Mouse (Mus musculus) retina, embryonic 14.5 days (tissue): ENCODE measurements at regions not wholly inside any gene's neighbourhood (a gene's known extent, or its start where the extent isn't known, plus 50 kb on each side); places are given as distances from the start of the nearest gene placed in this dataset.
A peak's percentile ranks its signal among the peaks of the same experiment; 100 is the strongest.

Experiments
- DNase-seq: peaks from one replicate; pipeline ENCODE4 v3.0.0-alpha.2; 2015; ENCODE audit warnings: low spot score

DNA sequence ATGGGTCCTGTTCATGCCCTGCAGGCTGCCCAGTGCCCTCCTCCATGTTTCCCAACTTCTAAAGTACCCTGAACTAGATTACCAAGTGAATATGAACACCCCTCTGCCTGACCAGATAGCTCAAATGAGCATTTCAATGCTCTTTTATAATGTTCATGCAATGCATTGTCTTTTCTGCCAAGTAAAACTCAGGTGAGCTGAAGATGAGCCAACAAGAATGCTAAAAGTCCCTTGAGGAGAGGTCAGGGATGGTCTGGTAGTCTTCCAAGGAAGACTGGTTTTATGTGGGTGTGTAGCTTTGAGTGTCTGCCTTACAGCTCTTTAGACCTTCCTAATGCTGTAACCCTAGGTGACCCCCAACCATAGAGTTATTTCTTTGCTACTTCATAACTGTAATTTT, 58.0 kb upstream of the Abca12 start:
- no peak for DNase-seq

DNA sequence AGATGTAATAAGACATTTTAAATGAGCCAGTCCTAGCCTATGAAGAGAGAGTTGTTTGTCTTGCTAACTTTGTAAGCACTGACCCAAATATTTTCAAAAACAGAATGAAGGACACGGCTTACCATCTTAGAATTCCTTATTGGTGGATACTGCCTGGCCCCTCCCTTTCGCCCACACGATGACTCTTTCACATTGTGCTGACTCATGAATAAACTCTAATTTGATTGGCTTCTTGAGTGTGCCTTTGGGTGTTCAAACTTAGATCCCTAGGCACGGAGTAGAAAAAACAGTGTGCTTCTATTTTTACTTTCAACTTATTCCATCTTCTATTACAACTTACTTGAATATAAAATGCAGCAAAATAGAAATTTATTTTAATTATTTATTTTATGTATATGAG, 68.4 kb upstream of the Abca12 start:
- no peak for DNase-seq

DNA sequence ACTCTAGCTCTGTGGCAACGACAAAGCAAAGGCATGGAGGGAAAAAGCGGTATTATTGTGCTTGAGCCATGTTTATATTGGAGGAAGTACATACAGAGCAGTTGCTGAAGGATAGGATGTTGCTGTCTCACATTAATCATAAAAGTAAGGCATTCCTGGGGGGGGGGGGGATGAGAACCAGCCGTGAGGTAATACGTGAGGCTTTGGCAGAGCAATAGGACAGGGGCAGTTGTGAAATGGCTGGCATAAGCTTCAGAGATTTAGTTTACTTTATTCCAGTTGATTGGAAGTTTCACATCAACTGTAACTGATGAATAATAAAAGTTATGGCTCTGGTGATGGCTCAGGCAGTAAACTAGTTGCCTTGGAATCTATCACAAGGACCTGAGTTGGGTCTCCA, 62.4 kb upstream of the Atic start:
- no peak for DNase-seq

DNA sequence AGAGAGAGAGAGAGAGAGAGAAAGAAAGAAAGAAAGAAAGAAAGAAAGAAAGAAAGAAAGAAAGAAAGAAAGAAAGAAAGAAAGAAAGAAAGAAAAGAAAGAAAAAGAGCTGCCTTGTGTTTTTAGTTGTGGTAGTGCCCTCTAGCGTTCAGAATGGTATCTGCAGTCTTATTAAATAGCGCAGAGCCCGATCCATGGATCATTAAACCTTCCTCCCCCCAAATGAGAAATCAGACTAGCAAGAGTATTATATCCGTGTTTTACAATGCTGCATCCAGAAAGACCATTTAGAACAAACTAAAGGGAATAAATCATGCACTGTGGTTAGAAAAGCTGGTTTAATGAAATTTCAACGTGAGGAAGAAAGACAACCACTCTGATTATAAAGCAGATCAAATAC, 51.1 kb upstream of the Atic start:
- DNase-seq = peak; percentile 74

DNA sequence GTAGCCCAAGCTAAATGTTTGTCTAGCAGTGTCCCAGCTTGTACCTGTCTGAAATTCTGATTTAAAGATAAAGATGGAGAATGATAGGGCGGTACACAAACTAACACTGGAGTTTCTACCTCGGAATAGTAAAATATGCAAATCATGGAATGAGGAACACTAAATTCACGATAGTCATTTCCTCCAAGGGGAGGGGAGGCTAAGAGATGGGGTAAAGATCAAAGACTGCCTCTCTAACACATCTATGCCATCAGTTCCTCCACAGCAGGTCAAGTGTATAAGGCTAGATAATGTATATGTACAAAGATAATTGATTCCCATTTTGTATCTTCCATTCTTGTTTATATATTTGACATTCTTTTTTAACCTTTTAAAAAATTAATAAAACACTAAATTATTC, 50.4 kb upstream of the Atic start:
- DNase-seq = no peak
